Mouse (Mus musculus) bone marrow, adult 2 months (tissue): ENCODE data around the gene Gpat2.

ENCODE experiments used
- CTCF ChIP-seq: fragments of 200-500 bp; IDR thresholded peaks from 2 replicates; pipeline ENCODE4 v1.5.1; 2011; ENCODE audit warnings: low read length, control low read depth; ENCODE audit not compliant: control insufficient read depth, insufficient read depth
- POLR2A ChIP-seq: fragments of 200-500 bp; IDR thresholded peaks from 2 replicates; pipeline ENCODE4 v1.6.1; 2011; ENCODE audit warnings: low read depth, mild to moderate bottlenecking, control low read depth, low read length, borderline replicate concordance; ENCODE audit not compliant: control insufficient read depth

GRCm38 (mm10) chr2:127424977-127425376 lies at the start of gene Gpat2:
- no peak for TF ChIP-seq CTCF
- TF ChIP-seq POLR2A: no peak
